Mouse (Mus musculus): ENCODE measurements around the gene Lcn12. TPM values are rescaled to one million over a fixed set of nuclear protein-coding genes. Genes with fewer than 3 reads are reported as not detected.

Gene Lcn12
- polyA plus RNA-seq, 1 experiment from 2014 or later: not detected

DNA sequence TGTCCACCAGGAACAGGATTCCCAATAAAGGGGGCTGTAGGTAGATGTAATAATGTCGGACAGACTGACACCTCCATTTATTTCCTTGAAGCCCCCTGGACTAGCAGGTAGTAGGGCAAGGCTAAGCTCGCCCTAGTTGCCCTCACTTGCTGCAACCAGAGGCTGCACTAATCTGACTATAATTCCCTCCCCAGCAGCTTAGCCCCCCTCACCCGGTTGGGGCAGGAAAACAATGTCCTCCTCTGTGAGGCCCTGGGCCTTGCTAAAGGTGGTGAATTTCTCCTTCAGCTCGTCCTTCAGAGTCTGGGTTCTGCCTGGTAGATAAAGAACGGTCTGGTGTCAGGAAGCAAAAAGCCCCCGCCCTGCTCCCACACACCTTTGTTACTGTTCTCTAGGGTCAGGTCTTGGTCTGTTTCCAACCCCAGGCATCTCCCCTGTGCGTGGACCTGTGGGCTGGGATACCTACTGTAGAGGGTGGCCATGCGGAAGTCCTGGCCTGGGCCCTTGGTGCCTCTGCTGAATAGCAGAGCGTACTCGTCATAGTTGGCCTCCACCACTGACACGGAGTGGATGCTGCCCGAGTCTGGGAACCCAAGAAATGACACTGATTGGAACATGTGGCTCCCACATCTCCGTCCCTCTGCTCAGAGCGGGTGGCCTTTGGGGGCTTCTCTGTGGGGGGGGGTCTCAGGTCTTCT lies 26.0 kb downstream of the Lcn12 start:
- 70% methylated on average over 14 of the region's 14 CpGs for WGBS
- no peaks in the 10 kb centered on the region for H3K27me3 ChIP-seq (replicated peaks; ENCODE audit: control insufficient read depth, insufficient read depth, low read length)
- no peaks in the 10 kb centered on the region for H3K9me3 ChIP-seq (ENCODE audit: control insufficient read depth, low read length)
- H3K4me3 ChIP-seq (ENCODE audit: low read depth, low read length): no peak overlapping the region
- ATAC-seq (ENCODE audit: low read depth) (no peak), DNase-seq (ENCODE audit: low spot score) (no peak)
- H3K27ac ChIP-seq (replicated peaks; ENCODE audit: low read depth, low read length): no peak overlapping the region
- peaks cover 9% of the 10 kb centered on the region; the same call in 1 of the 2 replicates for H3K4me1 ChIP-seq (ENCODE audit: control insufficient read depth, insufficient read depth, low read length)
- no peak overlapping the region for H3K9ac ChIP-seq (ENCODE audit: low read depth, low read length)
- H3K4me2 ChIP-seq (ENCODE audit: low read depth, low read length): no peak overlapping the region
- H3K36me3 ChIP-seq (ENCODE audit: control insufficient read depth, insufficient read depth, low read length): no peaks in the 10 kb centered on the region

DNA sequence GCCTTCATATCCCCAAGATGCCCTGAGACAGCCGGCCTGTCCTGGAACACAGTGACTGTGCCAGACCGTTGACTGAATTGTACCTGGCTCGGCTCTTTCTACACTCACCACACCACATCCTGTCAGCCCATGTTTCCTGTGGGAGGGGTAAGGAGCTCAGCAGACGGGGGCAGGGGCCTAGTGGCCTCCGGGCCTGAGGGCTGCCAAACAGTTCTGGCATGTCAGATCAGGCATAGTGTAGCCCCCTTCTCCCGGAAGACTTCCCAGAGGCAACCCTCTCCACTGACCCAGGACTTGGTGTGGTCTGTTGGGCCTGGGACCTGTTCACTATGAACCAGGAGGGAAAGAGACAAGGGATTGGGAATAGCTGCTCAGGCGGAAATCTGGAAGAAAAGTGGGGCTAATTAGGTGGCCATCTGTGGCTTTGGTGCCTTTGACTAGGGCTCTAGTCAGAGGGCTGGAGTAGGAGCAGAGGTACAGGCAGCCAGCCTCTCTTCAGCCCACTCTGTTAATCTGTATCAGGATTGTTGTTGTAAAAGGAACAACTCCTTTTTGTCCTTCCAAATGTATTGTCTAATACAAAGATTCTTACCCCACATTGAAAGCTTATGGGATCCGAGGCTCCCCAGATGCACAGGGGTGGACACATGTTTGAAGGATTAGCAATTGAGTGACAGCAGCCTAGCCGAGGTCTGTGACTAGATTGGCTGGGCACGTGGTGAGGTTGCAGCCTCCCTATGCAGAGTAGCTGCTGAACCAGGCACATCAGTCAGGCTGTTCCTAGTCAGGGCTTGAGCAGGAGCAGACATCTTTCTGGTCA lies 27.7 kb downstream of the Lcn12 start:
- H3K36me3 ChIP-seq (ENCODE audit: control insufficient read depth, insufficient read depth, low read length): no peaks in the 10 kb centered on the region
- H3K4me2 ChIP-seq (ENCODE audit: low read depth, low read length): no peak overlapping the region
- whole genome bisulfite sequencing: 39% methylated on average over 10 of the region's 10 CpGs
- ATAC-seq (ENCODE audit: low read depth) (peak; percentile 32; the same call in 1 of the 2 replicates), DNase-seq (ENCODE audit: low spot score) (no peak)
- no peaks in the 10 kb centered on the region for H3K9me3 ChIP-seq (ENCODE audit: control insufficient read depth, low read length)
- no peak overlapping the region for H3K9ac ChIP-seq (ENCODE audit: low read depth, low read length)
- no peak overlapping the region for H3K27ac ChIP-seq (replicated peaks; ENCODE audit: low read depth, low read length)
- peaks cover 13% of the 10 kb centered on the region; the same call in 1 of the 2 replicates for H3K4me1 ChIP-seq (ENCODE audit: control insufficient read depth, insufficient read depth, low read length)
- no peak overlapping the region for H3K4me3 ChIP-seq (ENCODE audit: low read depth, low read length)
- no peaks in the 10 kb centered on the region for H3K27me3 ChIP-seq (replicated peaks; ENCODE audit: control insufficient read depth, insufficient read depth, low read length)

DNA sequence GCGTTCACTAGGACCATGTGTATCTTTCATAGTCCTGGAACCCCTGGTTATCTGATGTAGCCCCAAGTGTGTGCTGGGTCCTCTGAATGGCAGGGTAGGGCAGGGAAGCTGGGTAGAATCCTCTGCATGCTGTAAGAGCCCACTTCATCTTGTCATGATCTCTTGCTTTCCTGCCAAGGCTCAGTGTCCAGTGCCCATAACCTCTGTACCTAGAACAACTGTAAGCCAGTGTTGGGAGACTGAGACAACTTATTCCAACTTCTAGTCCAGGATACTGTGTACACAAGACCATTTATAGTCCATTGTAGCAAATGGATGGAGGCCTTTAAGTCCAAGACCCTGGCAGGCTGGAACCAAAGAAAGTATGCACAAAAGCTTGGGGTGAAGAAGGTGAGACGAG lies 28.5 kb downstream of the Lcn12 start:
- Histone ChIP-seq H3K27ac (replicated peaks; ENCODE audit: low read depth, low read length) (no peak overlapping the region), H3K4me1 (ENCODE audit: control insufficient read depth, insufficient read depth, low read length) (peaks cover 13% of the 10 kb centered on the region; the same call in 1 of the 2 replicates), H3K9ac (ENCODE audit: low read depth, low read length) (no peak overlapping the region), H3K36me3 (ENCODE audit: control insufficient read depth, insufficient read depth, low read length) (no peaks in the 10 kb centered on the region), H3K27me3 (replicated peaks; ENCODE audit: control insufficient read depth, insufficient read depth, low read length) (no peaks in the 10 kb centered on the region), H3K4me2 (ENCODE audit: low read depth, low read length) (no peak overlapping the region), H3K4me3 (ENCODE audit: low read depth, low read length) (no peak overlapping the region), H3K9me3 (ENCODE audit: control insufficient read depth, low read length) (no peaks in the 10 kb centered on the region)
- 77% methylated on average over 2 of the region's 2 CpGs for WGBS
- DNase-seq (ENCODE audit: low spot score) (no peak), ATAC-seq (ENCODE audit: low read depth) (no peak)

DNA sequence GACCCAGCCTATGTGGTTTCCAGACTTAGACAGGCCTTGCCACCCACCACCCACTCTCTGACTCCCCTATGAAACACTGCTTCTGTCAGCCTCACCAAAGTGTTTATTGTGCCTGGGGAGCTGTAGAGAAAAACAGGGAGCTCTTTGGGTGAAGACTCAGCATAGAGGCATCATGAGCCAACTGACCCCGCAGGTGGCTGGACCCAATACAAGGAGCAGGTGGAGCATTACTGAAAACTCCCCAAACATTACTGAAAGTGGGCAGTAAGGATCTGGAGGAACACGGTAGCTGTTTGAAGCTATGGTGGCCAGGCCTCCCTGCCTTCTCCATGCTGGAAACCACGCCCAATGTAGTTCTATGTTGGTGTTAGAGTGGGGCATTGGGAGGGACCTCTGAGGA lies 30.1 kb downstream of the Lcn12 start:
- 73% methylated on average over 3 of the region's 3 CpGs for WGBS
- Histone ChIP-seq H3K27ac (replicated peaks; ENCODE audit: low read depth, low read length) (no peak overlapping the region), H3K9me3 (ENCODE audit: control insufficient read depth, low read length) (no peaks in the 10 kb centered on the region), H3K27me3 (replicated peaks; ENCODE audit: control insufficient read depth, insufficient read depth, low read length) (no peaks in the 10 kb centered on the region), H3K4me1 (ENCODE audit: control insufficient read depth, insufficient read depth, low read length) (peaks cover 16% of the 10 kb centered on the region; the same call in 1 of the 2 replicates), H3K4me2 (ENCODE audit: low read depth, low read length) (no peak overlapping the region), H3K9ac (ENCODE audit: low read depth, low read length) (no peak overlapping the region), H3K4me3 (ENCODE audit: low read depth, low read length) (no peak overlapping the region), H3K36me3 (ENCODE audit: control insufficient read depth, insufficient read depth, low read length) (no peaks in the 10 kb centered on the region)
- DNase-seq (ENCODE audit: low spot score): no peak
- no peak for ATAC-seq (ENCODE audit: low read depth)

DNA sequence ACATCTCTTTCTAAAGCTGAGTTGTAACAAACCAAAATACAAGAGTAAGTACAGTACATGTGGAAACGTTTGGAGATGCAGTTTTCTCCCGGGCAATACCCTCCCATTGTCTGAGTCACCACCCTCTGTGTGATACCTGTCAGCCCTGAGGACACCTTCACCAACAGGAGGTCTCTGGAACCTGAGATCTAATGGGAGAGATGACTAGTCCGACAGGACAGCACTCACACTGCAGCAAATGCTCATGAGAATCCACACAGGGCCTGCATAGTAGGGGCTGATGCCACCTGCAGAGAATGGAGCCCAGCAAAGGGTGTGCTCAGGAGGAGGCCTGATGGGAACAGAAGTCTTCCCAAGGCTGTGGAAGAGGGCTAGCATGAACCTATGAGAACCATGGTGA lies 32.3 kb downstream of the Lcn12 start:
- no peaks in the 10 kb centered on the region for H3K27me3 ChIP-seq (replicated peaks; ENCODE audit: control insufficient read depth, insufficient read depth, low read length)
- H3K4me1 ChIP-seq (ENCODE audit: control insufficient read depth, insufficient read depth, low read length): peaks cover 16% of the 10 kb centered on the region; the same call in 1 of the 2 replicates
- peak overlapping the region; percentile 70 for H3K4me2 ChIP-seq (ENCODE audit: low read depth, low read length)
- H3K9ac ChIP-seq (ENCODE audit: low read depth, low read length): peak overlapping the region; percentile 80
- H3K4me3 ChIP-seq (ENCODE audit: low read depth, low read length): peak overlapping the region; percentile 75
- DNase-seq (ENCODE audit: low spot score) (no peak), ATAC-seq (ENCODE audit: low read depth) (no peak)
- no peaks in the 10 kb centered on the region for H3K9me3 ChIP-seq (ENCODE audit: control insufficient read depth, low read length)
- H3K27ac ChIP-seq (replicated peaks; ENCODE audit: low read depth, low read length): peak overlapping the region; percentile 90
- WGBS: 22% methylated on average over 3 of the region's 3 CpGs
- no peaks in the 10 kb centered on the region for H3K36me3 ChIP-seq (ENCODE audit: control insufficient read depth, insufficient read depth, low read length)

DNA sequence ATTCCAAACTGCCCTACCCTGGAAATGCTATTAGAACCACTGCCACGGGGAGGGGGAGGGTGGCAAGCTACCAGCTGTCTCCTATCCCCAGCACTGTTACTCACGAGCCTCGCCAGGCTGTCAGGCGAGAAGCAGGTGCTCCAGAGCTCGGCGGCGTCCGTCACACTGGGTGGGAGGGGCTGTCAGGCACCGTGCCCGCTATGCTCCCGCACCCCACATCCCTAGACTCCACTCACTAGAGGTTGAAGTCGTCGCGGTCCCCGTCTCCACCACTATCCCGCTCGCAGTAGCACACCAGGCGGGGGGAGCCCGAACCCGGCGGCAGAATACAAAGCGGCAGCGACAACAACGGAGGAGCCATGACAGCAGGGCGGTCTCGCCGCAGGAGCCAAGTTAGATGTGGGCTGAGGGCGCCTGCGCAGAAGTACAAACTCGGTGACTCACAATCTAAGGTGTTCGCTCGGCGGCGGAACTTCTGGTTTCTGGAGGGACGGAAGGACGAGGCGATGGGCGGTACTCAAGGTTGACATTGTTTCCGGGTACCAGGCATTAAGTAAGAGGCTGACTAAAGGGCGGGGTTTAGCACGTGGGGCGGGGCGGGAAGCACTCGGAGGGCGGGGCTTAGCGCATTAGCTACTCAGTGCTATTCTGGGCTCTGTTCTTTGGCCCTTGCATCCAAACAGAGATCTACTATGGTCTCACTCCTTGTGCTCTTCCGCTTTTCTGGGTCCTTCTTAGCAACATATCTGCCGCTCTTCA lies 33.0 kb downstream of the Lcn12 start, which contains the start of gene Paxx:
Paxx (minus strand) TSS at position 544 of the 759 bp plus-strand sequence.
- H3K36me3 ChIP-seq (ENCODE audit: control insufficient read depth, insufficient read depth, low read length): no peaks in the 10 kb centered on the region
- peak; percentile 98 for DNase-seq (ENCODE audit: low spot score)
- H3K9ac ChIP-seq (ENCODE audit: low read depth, low read length): peak within 1 kb of the TSS; percentile 80
- H3K4me2 ChIP-seq (ENCODE audit: low read depth, low read length): peak within 1 kb of the TSS; percentile 70
- peaks cover 10% of the 10 kb centered on the region; the same call in 1 of the 2 replicates for H3K4me1 ChIP-seq (ENCODE audit: control insufficient read depth, insufficient read depth, low read length)
- WGBS: 1% methylated on average over 37 of the region's 48 CpGs
- H3K27me3 ChIP-seq (replicated peaks; ENCODE audit: control insufficient read depth, insufficient read depth, low read length): no peaks in the 10 kb centered on the region
- H3K4me3 ChIP-seq (ENCODE audit: low read depth, low read length): peak within 1 kb of the TSS; percentile 75
- peak; percentile 93 for ATAC-seq (ENCODE audit: low read depth)
- H3K9me3 ChIP-seq (ENCODE audit: control insufficient read depth, low read length): no peaks in the 10 kb centered on the region
- H3K27ac ChIP-seq (replicated peaks; ENCODE audit: low read depth, low read length): peak within 1 kb of the TSS; percentile 90

DNA sequence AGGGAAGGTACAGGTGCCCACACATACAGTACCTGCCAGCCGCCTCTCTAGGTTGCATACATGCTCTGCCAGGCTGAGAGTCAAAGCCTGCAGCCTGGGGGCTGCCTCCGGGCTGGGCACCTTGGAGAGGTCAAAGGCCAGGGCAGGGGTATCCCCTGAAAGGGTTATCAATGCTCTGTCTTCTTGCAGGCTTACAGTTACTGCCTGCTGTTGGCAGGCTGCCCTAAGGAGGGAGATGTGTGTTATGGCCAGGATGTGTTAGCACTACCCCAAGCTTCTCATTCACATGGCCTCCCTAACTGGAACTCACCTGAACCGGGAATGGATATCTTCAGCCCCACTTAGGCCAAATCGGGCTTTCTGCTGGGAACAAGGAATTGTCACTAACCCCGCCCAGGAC lies 33.6 kb downstream of the Lcn12 start:
- DNase-seq (ENCODE audit: low spot score): no peak
- no peak for ATAC-seq (ENCODE audit: low read depth)
- Histone ChIP-seq H3K27ac (replicated peaks; ENCODE audit: low read depth, low read length) (peak overlapping the region; percentile 90), H3K9ac (ENCODE audit: low read depth, low read length) (peak overlapping the region; percentile 80), H3K4me2 (ENCODE audit: low read depth, low read length) (peak overlapping the region; percentile 70), H3K27me3 (replicated peaks; ENCODE audit: control insufficient read depth, insufficient read depth, low read length) (no peaks in the 10 kb centered on the region), H3K9me3 (ENCODE audit: control insufficient read depth, low read length) (no peaks in the 10 kb centered on the region), H3K4me3 (ENCODE audit: low read depth, low read length) (peak overlapping the region; percentile 75), H3K36me3 (ENCODE audit: control insufficient read depth, insufficient read depth, low read length) (no peaks in the 10 kb centered on the region), H3K4me1 (ENCODE audit: control insufficient read depth, insufficient read depth, low read length) (peaks cover 10% of the 10 kb centered on the region; the same call in 1 of the 2 replicates)
- WGBS: 51% methylated on average over 4 of the region's 5 CpGs

DNA sequence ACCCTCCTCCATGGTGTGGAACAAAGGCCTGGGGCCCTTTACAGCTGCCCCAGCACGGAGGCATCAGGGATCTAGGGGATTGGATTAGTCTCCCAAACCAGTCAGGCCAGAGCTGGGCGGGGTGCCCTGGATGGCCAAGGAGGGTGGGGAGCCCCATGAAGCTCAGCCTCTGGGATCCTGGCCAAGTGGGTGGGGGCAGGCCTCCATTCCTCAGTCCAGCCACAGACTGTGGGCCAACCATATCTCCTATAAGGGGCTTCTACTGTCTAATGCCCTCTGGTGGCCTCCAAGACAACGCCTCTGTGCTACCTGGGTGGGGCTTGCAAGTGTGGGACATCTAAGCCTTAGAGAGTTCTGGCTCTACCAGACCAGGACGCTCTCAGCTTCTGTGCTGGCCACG lies 34.8 kb downstream of the Lcn12 start:
- no peak overlapping the region for H3K4me2 ChIP-seq (ENCODE audit: low read depth, low read length)
- no peak overlapping the region for H3K9ac ChIP-seq (ENCODE audit: low read depth, low read length)
- ATAC-seq (ENCODE audit: low read depth) (peak; percentile 1; the same call in 1 of the 2 replicates), DNase-seq (ENCODE audit: low spot score) (peak; percentile 71)
- H3K36me3 ChIP-seq (ENCODE audit: control insufficient read depth, insufficient read depth, low read length): no peaks in the 10 kb centered on the region
- 71% methylated on average over 5 of the region's 5 CpGs for WGBS
- H3K27ac ChIP-seq (replicated peaks; ENCODE audit: low read depth, low read length): no peak overlapping the region
- no peaks in the 10 kb centered on the region for H3K27me3 ChIP-seq (replicated peaks; ENCODE audit: control insufficient read depth, insufficient read depth, low read length)
- peaks cover 10% of the 10 kb centered on the region; the same call in 1 of the 2 replicates for H3K4me1 ChIP-seq (ENCODE audit: control insufficient read depth, insufficient read depth, low read length)
- no peaks in the 10 kb centered on the region for H3K9me3 ChIP-seq (ENCODE audit: control insufficient read depth, low read length)
- H3K4me3 ChIP-seq (ENCODE audit: low read depth, low read length): no peak overlapping the region
